Mouse (Mus musculus) left cerebral cortex, adult 9 months (tissue): Measurements from ENCODE around the gene Ell.
A peak's percentile ranks its signal among the peaks of the same experiment; 100 is the strongest.

Experiments
- DNase-seq, 2 experiments: peaks; one replicate each; pipeline ENCODE4 v3.0.0; 2022; ENCODE audit warnings: low spot score in 2 of 2

Gene Ell

GRCm38 (mm10) chr8:70539077-70539813 lies at the start of gene Ell:
Ell (plus strand) TSS chr8:70539457.
- DNase-seq = peak; percentile 99 to 100

- no peak for DNase-seq
Measured at GRCm38 (mm10) chr8:70489576-70489975, 49.7 kb upstream of the Ell start.

- DNase-seq = no peak
Measured at GRCm38 (mm10) chr8:70490061-70490879, 49.0 kb upstream of the Ell start.

- no peak for DNase-seq
Measured at GRCm38 (mm10) chr8:70490880-70491495, 48.3 kb upstream of the Ell start.

GRCm38 (mm10) chr8:70492664-70493640 lies 46.3 kb upstream of the Ell start, which contains the start of gene Crlf1:
Crlf1 (plus strand) TSS chr8:70493158.
- no peak for DNase-seq

GRCm38 (mm10) chr8:70493692-70494415 lies 45.4 kb upstream of the Ell start:
- DNase-seq = no peak

GRCm38 (mm10) chr8:70494416-70494945 lies 44.8 kb upstream of the Ell start:
- DNase-seq = no peak

GRCm38 (mm10) chr8:70495001-70495770 lies 44.1 kb upstream of the Ell start:
- DNase-seq = no peak

GRCm38 (mm10) chr8:70495771-70496062 lies 43.5 kb upstream of the Ell start:
- no peak for DNase-seq

GRCm38 (mm10) chr8:70500386-70501301 lies 38.6 kb upstream of the Ell start:
- no peak for DNase-seq

- DNase-seq = no peak
Measured at GRCm38 (mm10) chr8:70501820-70502529, 37.3 kb upstream of the Ell start.

- no peak for DNase-seq
Measured at GRCm38 (mm10) chr8:70502540-70502939, 36.7 kb upstream of the Ell start.

- DNase-seq = no peak
Measured at GRCm38 (mm10) chr8:70503062-70503750, 36.1 kb upstream of the Ell start.

- DNase-seq = peak in 1 of 2 experiments; percentile 63
Measured at GRCm38 (mm10) chr8:70504291-70504716, 35.0 kb upstream of the Ell start.

- peak in 1 of 2 experiments; percentile 85 for DNase-seq
Measured at GRCm38 (mm10) chr8:70504851-70505250, 34.4 kb upstream of the Ell start.

- no peak for DNase-seq
Measured at GRCm38 (mm10) chr8:70505698-70506327, 33.4 kb upstream of the Ell start.
